In genomic region chr13:111772075-111772474, GRCm38 (mm10) we compare ENCODE assay signal across 20 mouse cellular contexts.
"Had no signal": no experiment of that assay in that cellular context is flagged by ENCODE, and none has a peak within 500 bp of the region (broad histone marks: within the 10 kb centered on the region; RNA-seq: fewer than 3 reads in every experiment).

No protein-coding gene starts in this region.

- ATAC-seq: liver, embryonic 12.5 days had no signal

- H3K9ac ChIP-seq: limb, embryonic 13.5 days; liver, embryonic 12.5 days; liver, embryonic 15.5 days; lung, embryonic 15.5 days; midbrain, embryonic 12.5 days; midbrain, embryonic 15.5 days; neural tube, embryonic 12.5 days; neural tube, embryonic 15.5 days; stomach, embryonic 15.5 days had no signal

- H3K9me3 ChIP-seq: limb, embryonic 10.5 days; limb, embryonic 13.5 days; liver, embryonic 12.5 days; liver, embryonic 15.5 days; lung, embryonic 15.5 days; midbrain, embryonic 12.5 days; midbrain, embryonic 15.5 days; neural tube, embryonic 12.5 days; neural tube, embryonic 15.5 days; stomach, embryonic 15.5 days had no signal

- DNase-seq: kidney, adult 18-20 months; kidney, adult 9 months; kidney, postnatal 25 days; layer of hippocampus, adult 9-11 months; liver; lung, adult 18-20 months; lung, postnatal 14 days; thymus, postnatal 36 days had no signal

- H3K4me2 ChIP-seq: limb, embryonic 13.5 days; liver, embryonic 12.5 days; liver, embryonic 15.5 days; lung, embryonic 15.5 days; midbrain, embryonic 12.5 days; midbrain, embryonic 15.5 days; neural tube, embryonic 12.5 days; neural tube, embryonic 15.5 days; stomach, embryonic 15.5 days had no signal

- H3K4me1 ChIP-seq: limb, embryonic 10.5 days; limb, embryonic 13.5 days; liver, embryonic 15.5 days; lung, embryonic 15.5 days; neural tube, embryonic 12.5 days; stomach, embryonic 15.5 days had no signal

- H3K27me3 ChIP-seq: limb, embryonic 13.5 days; liver, embryonic 12.5 days; liver, embryonic 15.5 days; lung, embryonic 15.5 days; midbrain, embryonic 12.5 days; midbrain, embryonic 15.5 days; neural tube, embryonic 12.5 days; neural tube, embryonic 15.5 days; stomach, embryonic 15.5 days had no signal

- H3K27ac ChIP-seq: layer of hippocampus, adult 2 months; limb, embryonic 10.5 days; limb, embryonic 13.5 days; liver, embryonic 12.5 days; liver, embryonic 15.5 days; lung, embryonic 15.5 days; macrophage; midbrain, embryonic 12.5 days; midbrain, embryonic 15.5 days; neural tube, embryonic 12.5 days; neural tube, embryonic 15.5 days; stomach, embryonic 15.5 days had no signal

- H3K4me3 ChIP-seq: layer of hippocampus, adult 2 months; limb, embryonic 10.5 days; limb, embryonic 13.5 days; liver, embryonic 12.5 days; liver, embryonic 15.5 days; lung, embryonic 15.5 days; midbrain, embryonic 12.5 days; midbrain, embryonic 15.5 days; neural tube, embryonic 12.5 days; neural tube, embryonic 15.5 days; stomach, embryonic 15.5 days had no signal
